Comparison of ENCODE assay signal across 8 mouse cellular contexts in the genomic region with DNA sequence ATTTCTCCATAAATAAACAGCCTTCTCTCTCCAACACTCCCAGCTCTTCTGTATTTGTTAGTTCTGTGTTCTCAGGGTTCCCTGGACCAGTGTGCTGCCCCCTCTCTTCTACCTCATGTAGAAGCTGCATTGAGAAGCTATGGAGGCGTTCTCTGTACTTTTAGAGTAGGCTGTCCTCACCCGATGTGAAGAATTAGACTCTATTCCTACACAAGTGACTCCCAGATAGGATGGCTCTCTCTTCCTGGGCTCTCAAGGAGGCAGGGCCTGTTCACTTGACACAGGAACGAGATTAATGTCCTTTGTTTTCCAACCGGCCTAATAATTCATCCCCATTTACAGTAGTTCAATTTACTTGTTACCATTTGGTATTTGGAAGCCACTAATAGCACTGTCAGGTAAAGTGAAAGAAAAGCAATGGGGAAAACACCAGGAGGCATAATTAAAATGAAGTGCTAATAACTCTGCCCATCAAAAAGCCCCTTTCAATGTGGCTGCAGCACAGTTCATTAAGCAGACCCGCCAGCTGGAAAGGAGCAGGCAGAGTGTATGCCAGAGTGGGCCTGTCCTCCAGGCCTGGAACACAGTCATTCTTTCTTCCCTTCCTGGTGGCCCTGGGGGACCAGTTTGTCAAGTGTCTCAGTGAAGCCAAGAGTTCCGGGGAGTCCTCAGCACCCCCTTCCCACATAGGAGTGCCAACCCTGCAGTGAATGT.
A peak's percentile ranks its signal among the peaks of the same experiment; 100 is the strongest.
DNase-seq lines count a peak whose midpoint lies in the region; ATAC-seq lines count a peak whose summit lies in the region.
"Had no signal": no experiment of that assay in that cellular context is flagged by ENCODE, and none has a peak within 500 bp of the region (broad histone marks: within the 10 kb centered on the region; RNA-seq: fewer than 3 reads in every experiment).

No protein-coding gene starts in this region.

- H3K9ac ChIP-seq in limb, embryonic 11.5 days (ENCODE audit: low read length) = no peak overlapping the region
- no peak overlapping the region for H3K9ac ChIP-seq in forebrain, embryonic 13.5 days
- H3K9ac ChIP-seq: embryonic facial prominence, embryonic 12.5 days had no signal

- H3K27me3 ChIP-seq in limb, embryonic 11.5 days (ENCODE audit: control insufficient read depth, insufficient read depth, low read length) = no peaks in the 10 kb centered on the region
- H3K27me3 ChIP-seq in limb, embryonic 10.5 days (ENCODE audit: low read depth, poor library complexity, severe bottlenecking) = no peaks in the 10 kb centered on the region
- peaks cover 26% of the 10 kb centered on the region for H3K27me3 ChIP-seq in forebrain, embryonic 13.5 days
- H3K27me3 ChIP-seq: embryonic facial prominence, embryonic 12.5 days had no signal

- no peak overlapping the region for H3K4me2 ChIP-seq in limb, embryonic 11.5 days (ENCODE audit: low read depth, severe bottlenecking)
- H3K4me2 ChIP-seq in forebrain, embryonic 13.5 days = no peak overlapping the region
- H3K4me2 ChIP-seq: embryonic facial prominence, embryonic 12.5 days had no signal

- H3K4me1 ChIP-seq in limb, embryonic 11.5 days (ENCODE audit: control insufficient read depth, insufficient read depth, low read length) = no peaks in the 10 kb centered on the region
- H3K4me1 ChIP-seq in limb, embryonic 10.5 days = peaks cover 5% of the 10 kb centered on the region
- peaks cover 17% of the 10 kb centered on the region for H3K4me1 ChIP-seq in forebrain, embryonic 13.5 days
- H3K4me1 ChIP-seq: embryonic facial prominence, embryonic 12.5 days had no signal

- H3K4me3 ChIP-seq in limb, embryonic 11.5 days (ENCODE audit: low read depth, low read length) = no peak overlapping the region
- no peak overlapping the region for H3K4me3 ChIP-seq in limb, embryonic 10.5 days
- H3K4me3 ChIP-seq in forebrain, embryonic 13.5 days = no peak overlapping the region
- H3K4me3 ChIP-seq: embryonic facial prominence, embryonic 12.5 days had no signal

- no peaks in the 10 kb centered on the region for H3K36me3 ChIP-seq in limb, embryonic 11.5 days (ENCODE audit: control insufficient read depth, insufficient read depth, low read length)
- H3K36me3 ChIP-seq in limb, embryonic 10.5 days = no peaks in the 10 kb centered on the region
- H3K36me3 ChIP-seq in forebrain, embryonic 13.5 days (ENCODE audit: poor library complexity, severe bottlenecking) = no peaks in the 10 kb centered on the region
- H3K36me3 ChIP-seq: embryonic facial prominence, embryonic 12.5 days had no signal

- no peak for ATAC-seq in limb, embryonic 11.5 days (ENCODE audit: insufficient number of reproducible peaks, low FRiP score, low TSS enrichment, low read depth)
- ATAC-seq in forebrain, embryonic 13.5 days = peak; percentile 92

- H3K9me3 ChIP-seq in limb, embryonic 11.5 days (ENCODE audit: control insufficient read depth, low read length) = no peaks in the 10 kb centered on the region
- H3K9me3 ChIP-seq in limb, embryonic 10.5 days (replicated peaks) = no peaks in the 10 kb centered on the region
- no peaks in the 10 kb centered on the region for H3K9me3 ChIP-seq in forebrain, embryonic 13.5 days (replicated peaks)
- H3K9me3 ChIP-seq: embryonic facial prominence, embryonic 12.5 days had no signal

- peak; percentile 24 for DNase-seq in limb, embryonic 11.5 days (ENCODE audit: low spot score)
- DNase-seq in limb, embryonic 10.5 days (ENCODE audit: low spot score) = no peak
- peak; percentile 15 for DNase-seq in heart, postnatal 25 days (ENCODE audit: low spot score)
- peak; percentile 81 for DNase-seq in left cerebral cortex, postnatal 4 days
- no peak for DNase-seq in spleen, postnatal 10 days (ENCODE audit: low spot score in 2 of 2)
- DNase-seq in spleen, postnatal 14 days (ENCODE audit: low spot score in 2 of 2) = no peak

- intact Hi-C loops in heart, postnatal 25 days (cut with DNase I) = no loop called here
- intact Hi-C loops in left cerebral cortex, postnatal 4 days (cut with DNase I) = no loop called here

- 46% methylated on average over 6 of the region's 6 CpGs for WGBS in limb, embryonic 11.5 days
- 56% methylated on average over 6 of the region's 6 CpGs for WGBS in limb, embryonic 10.5 days
- WGBS in forebrain, embryonic 13.5 days = 22% methylated on average over 6 of the region's 6 CpGs

- no peak overlapping the region for H3K27ac ChIP-seq in limb, embryonic 11.5 days (replicated peaks; ENCODE audit: low read depth, low read length)
- H3K27ac ChIP-seq in limb, embryonic 10.5 days = no peak overlapping the region
- 0 out of 2 replicates have a peak overlapping the region, but pooled peaks have one; percentile 4 for H3K27ac ChIP-seq in forebrain, embryonic 13.5 days
- H3K27ac ChIP-seq: embryonic facial prominence, embryonic 12.5 days had no signal

Comparison
In these comparisons a context has a peak if more than half of its experiments do, and no peak if none do; other contexts are left out.
1. DNase-seq: peak in limb, embryonic 11.5 days (single experiment), heart, postnatal 25 days (single experiment) and left cerebral cortex, postnatal 4 days (single experiment); none in limb, embryonic 10.5 days (single experiment), spleen, postnatal 10 days (0 of 2) and spleen, postnatal 14 days (0 of 2).